Mouse (Mus musculus) heart, adult 8-10 months (tissue): ENCODE data around the gene Rac1. TPM values are rescaled to one million over a fixed set of nuclear protein-coding genes. Genes with fewer than 3 reads are reported as not detected.
"Not testable (repeated sequence)": the region's sequence is repeated elsewhere in the genome, so short reads cannot be mapped to it uniquely, and the experiment has no call there.

ENCODE experiments used
- DNase-seq: peaks from one replicate; pipeline ENCODE4 v3.0.0; 2022; ENCODE audit warnings: low spot score
- total RNA-seq, 4 experiments: library from RNA; stranded (reverse); gene quantifications; 2 replicates each; pipeline ENCODE4 v1.2.4; 2022

Gene Rac1
- 100 to 1,000 TPM; 207 to 235 (median 219) TPM for total RNA-seq

GRCm38 (mm10) chr5:143527486-143528307, at the start of gene Rac1:
Gene Rac1, minus strand, starts transcription at chr5:143528036.
- DNase-seq = peak; percentile 94

- no peak for DNase-seq
Observed at GRCm38 (mm10) chr5:143574261-143575178, 46.7 kb upstream of the Rac1 start.

- no peak for DNase-seq
Observed at GRCm38 (mm10) chr5:143573067-143573466, 45.2 kb upstream of the Rac1 start.

GRCm38 (mm10) chr5:143572195-143572594, 44.4 kb upstream of the Rac1 start:
- peak; percentile 87 for DNase-seq

GRCm38 (mm10) chr5:143567860-143568259, 40.0 kb upstream of the Rac1 start:
- DNase-seq = peak; percentile 88

- no peak for DNase-seq
Observed at GRCm38 (mm10) chr5:143567258-143567670, 39.4 kb upstream of the Rac1 start.

- not testable (repeated sequence) for DNase-seq
Observed at GRCm38 (mm10) chr5:143566804-143567203, 39.0 kb upstream of the Rac1 start.

- DNase-seq = peak; percentile 68
Observed at GRCm38 (mm10) chr5:143561544-143562185, 33.8 kb upstream of the Rac1 start.

- no peak for DNase-seq
Observed at GRCm38 (mm10) chr5:143561009-143561408, 33.2 kb upstream of the Rac1 start.

- DNase-seq = no peak
Observed at GRCm38 (mm10) chr5:143558731-143559130, 30.9 kb upstream of the Rac1 start.

GRCm38 (mm10) chr5:143555233-143555632, 27.4 kb upstream of the Rac1 start:
- DNase-seq = no peak

- DNase-seq = peak; percentile 54
Observed at GRCm38 (mm10) chr5:143552911-143553310, 25.1 kb upstream of the Rac1 start.

GRCm38 (mm10) chr5:143548922-143549321, 21.1 kb upstream of the Rac1 start:
- not testable (repeated sequence) for DNase-seq

GRCm38 (mm10) chr5:143548401-143548846, 20.6 kb upstream of the Rac1 start:
- DNase-seq = peak; percentile 94

- no peak for DNase-seq
Observed at GRCm38 (mm10) chr5:143547866-143548265, 20.0 kb upstream of the Rac1 start.

GRCm38 (mm10) chr5:143547384-143547783, 19.5 kb upstream of the Rac1 start:
- DNase-seq = peak; percentile 85

GRCm38 (mm10) chr5:143539111-143539510, 11.3 kb upstream of the Rac1 start:
- DNase-seq = no peak

GRCm38 (mm10) chr5:143537022-143537421, 9.2 kb upstream of the Rac1 start:
- DNase-seq = no peak

- DNase-seq = no peak
Observed at GRCm38 (mm10) chr5:143534922-143535321, 7.1 kb upstream of the Rac1 start.

- DNase-seq = no peak
Observed at GRCm38 (mm10) chr5:143530715-143531114, 2.9 kb upstream of the Rac1 start.

GRCm38 (mm10) chr5:143528308-143528683, 460 bp upstream of the Rac1 start:
- DNase-seq = no peak
